Mouse (Mus musculus): ENCODE data around the gene Prcd. TPM values are rescaled to one million over a fixed set of nuclear protein-coding genes. Genes with fewer than 3 reads are reported as not detected.

The Prcd gene
- total and polyA plus RNA-seq, 3 experiments: not detected

DNA sequence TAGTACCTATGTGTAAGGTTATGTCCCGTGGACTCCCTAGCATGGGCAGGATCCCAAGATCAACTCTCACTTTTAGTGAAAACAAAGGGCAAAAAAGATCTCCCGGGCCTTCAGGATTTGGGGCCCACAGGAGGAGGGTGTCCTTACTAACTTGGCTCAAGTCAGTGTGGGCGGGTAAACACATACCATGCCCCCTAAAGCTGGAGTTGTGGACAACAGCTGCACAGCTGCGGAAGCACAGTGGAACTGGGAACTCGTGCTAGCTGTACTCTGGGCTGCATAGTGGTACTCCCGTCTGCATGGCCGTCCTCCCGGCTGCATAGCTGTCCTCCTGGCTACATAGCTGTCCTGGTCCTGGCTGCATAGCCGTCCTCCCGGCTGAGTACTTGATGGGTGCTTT, 4.9 kb downstream of the Prcd start:
- no peak for DNase-seq (ENCODE audit: extremely low read depth)
- Histone ChIP-seq H3K9ac (ENCODE audit: insufficient read depth, low read depth) (no peak overlapping the region), H3K4me2 (ENCODE audit: insufficient read depth, low read depth, poor library complexity, severe bottlenecking) (no peak overlapping the region), H3K4me1 (ENCODE audit: control insufficient read depth in 1 of 2, insufficient read depth in 2 of 2) (peaks cover 12 to 23% of the 10 kb centered on the region in 2 experiments), H3K36me3 (replicated peaks in 1 of 2; ENCODE audit: control insufficient read depth in 1 of 2, insufficient read depth in 1 of 2, low read length in 1 of 2) (no peaks in the 10 kb centered on the region), H3K4me3 (replicated peaks in 1 of 3; ENCODE audit: low read depth in 2 of 3, low read length in 2 of 3, poor library complexity in 1 of 3) (no peak overlapping the region), H3K27ac (ENCODE audit: insufficient read depth, low read depth) (no peak overlapping the region), H3K9me3 (replicated peaks; ENCODE audit: low read length) (no peaks in the 10 kb centered on the region), H3K79me2 (replicated peaks; ENCODE audit: control insufficient read depth, extremely low read depth, insufficient read depth, poor library complexity, severe bottlenecking) (no peaks in the 10 kb centered on the region), H3K27me3 (replicated peaks) (peaks cover 9% of the 10 kb centered on the region)
- in situ Hi-C loops (cut with MboI; ENCODE audit: low pct_ligation_motif_present, low pct_unique_long_range_greater_than_20kb, low sequenced_read_pairs): loop anchor here (25.0 kb wide), 1 partner anchor 529 kb away; the partner anchor contains the start of gene Sept9
- dilution Hi-C loops (cut with MboI; ENCODE audit: extremely low pct_ligation_motif_present, extremely low pct_unique_long_range_greater_than_20kb, low sequenced_read_pairs): no loop called here
- TF ChIP-seq MAX (IDR thresholded peaks at IDR 0.05; ENCODE audit: low read length): no peak

- Histone ChIP-seq H3K79me2 (replicated peaks; ENCODE audit: control insufficient read depth, extremely low read depth, insufficient read depth, poor library complexity, severe bottlenecking) (no peaks in the 10 kb centered on the region), H3K9ac (ENCODE audit: insufficient read depth, low read depth) (no peak overlapping the region), H3K27ac (ENCODE audit: insufficient read depth, low read depth) (no peak overlapping the region), H3K4me2 (ENCODE audit: insufficient read depth, low read depth, poor library complexity, severe bottlenecking) (no peak overlapping the region), H3K27me3 (replicated peaks) (peaks cover 4% of the 10 kb centered on the region), H3K9me3 (replicated peaks; ENCODE audit: low read length) (no peaks in the 10 kb centered on the region), H3K4me3 (replicated peaks in 1 of 3; ENCODE audit: low read depth in 2 of 3, low read length in 2 of 3, poor library complexity in 1 of 3) (no peak overlapping the region), H3K4me1 (ENCODE audit: control insufficient read depth in 1 of 2, insufficient read depth in 2 of 2) (peaks cover 10 to 26% of the 10 kb centered on the region in 2 experiments), H3K36me3 (replicated peaks in 1 of 2; ENCODE audit: control insufficient read depth in 1 of 2, insufficient read depth in 1 of 2, low read length in 1 of 2) (no peaks in the 10 kb centered on the region)
- in situ Hi-C loops (cut with MboI; ENCODE audit: low pct_ligation_motif_present, low pct_unique_long_range_greater_than_20kb, low sequenced_read_pairs) (loop anchor here (25.0 kb wide), 1 partner anchor 528 kb away; the partner anchor contains the start of gene Sept9), dilution Hi-C loops (cut with MboI; ENCODE audit: extremely low pct_ligation_motif_present, extremely low pct_unique_long_range_greater_than_20kb, low sequenced_read_pairs) (no loop called here)
- TF ChIP-seq USF2 (conservative IDR thresholded peaks at IDR 0.05; ENCODE audit: low read depth, low read length): no peak
- no peak for TF ChIP-seq NRF1 (IDR thresholded peaks at IDR 0.05; ENCODE audit: low read depth, low read length)
- TF ChIP-seq ZNF384 (IDR thresholded peaks at IDR 0.05; ENCODE audit: low read depth, low read length): no peak
- TF ChIP-seq PAX5 (IDR thresholded peaks at IDR 0.05; ENCODE audit: low read length): no peak
- no peak for TF ChIP-seq GABPA (IDR thresholded peaks at IDR 0.05; ENCODE audit: insufficient replicate concordance, low read depth, low read length)
- TF ChIP-seq SIN3A (IDR thresholded peaks at IDR 0.05; ENCODE audit: low read length): no peak
- no peak for TF ChIP-seq E2F4 (IDR thresholded peaks at IDR 0.05; ENCODE audit: insufficient replicate concordance, low read depth, low read length)
- TF ChIP-seq EP300 (IDR thresholded peaks at IDR 0.05; ENCODE audit: low read length): no peak
- no peak for TF ChIP-seq CHD2 (IDR thresholded peaks at IDR 0.05; ENCODE audit: low read length)
- TF ChIP-seq USF1 (IDR thresholded peaks at IDR 0.05; ENCODE audit: low read depth, low read length): no peak
- no peak for DNase-seq (ENCODE audit: extremely low read depth)
These were observed 5.8 kb downstream of the Prcd start for GRCm38 (mm10) chr11:116659027-116659621.

GRCm38 (mm10) chr11:116660181-116660580, 6.8 kb downstream of the Prcd start:
- Histone ChIP-seq H3K36me3 (replicated peaks in 1 of 2; ENCODE audit: control insufficient read depth in 1 of 2, insufficient read depth in 1 of 2, low read length in 1 of 2) (no peaks in the 10 kb centered on the region), H3K79me2 (replicated peaks; ENCODE audit: control insufficient read depth, extremely low read depth, insufficient read depth, poor library complexity, severe bottlenecking) (no peaks in the 10 kb centered on the region), H3K4me2 (ENCODE audit: insufficient read depth, low read depth, poor library complexity, severe bottlenecking) (no peak overlapping the region), H3K9me3 (replicated peaks; ENCODE audit: low read length) (no peaks in the 10 kb centered on the region), H3K4me3 (replicated peaks in 1 of 3; ENCODE audit: low read depth in 2 of 3, low read length in 2 of 3, poor library complexity in 1 of 3) (no peak overlapping the region), H3K4me1 (ENCODE audit: control insufficient read depth in 1 of 2, insufficient read depth in 2 of 2) (peaks cover 10 to 26% of the 10 kb centered on the region in 2 experiments), H3K27me3 (replicated peaks) (no peaks in the 10 kb centered on the region), H3K27ac (ENCODE audit: insufficient read depth, low read depth) (no peak overlapping the region), H3K9ac (ENCODE audit: insufficient read depth, low read depth) (no peak overlapping the region)
- in situ Hi-C loops (cut with MboI; ENCODE audit: low pct_ligation_motif_present, low pct_unique_long_range_greater_than_20kb, low sequenced_read_pairs) (loop anchor here (25.0 kb wide), 1 partner anchor 527 kb away; the partner anchor contains the start of gene Sept9), dilution Hi-C loops (cut with MboI; ENCODE audit: extremely low pct_ligation_motif_present, extremely low pct_unique_long_range_greater_than_20kb, low sequenced_read_pairs) (no loop called here)
- no peak for TF ChIP-seq PAX5 (IDR thresholded peaks at IDR 0.05; ENCODE audit: low read length)
- TF ChIP-seq MAZ (IDR thresholded peaks at IDR 0.05; ENCODE audit: low read depth, low read length): no peak
- no peak for TF ChIP-seq ZNF384 (IDR thresholded peaks at IDR 0.05; ENCODE audit: low read depth, low read length)
- no peak for TF ChIP-seq MEF2A (IDR thresholded peaks at IDR 0.05; ENCODE audit: borderline replicate concordance, low read depth, low read length)
- no peak for TF ChIP-seq IRF4 (IDR thresholded peaks at IDR 0.05; ENCODE audit: low read depth, low read length)
- no peak for TF ChIP-seq ZMIZ1 (IDR thresholded peaks at IDR 0.05; ENCODE audit: low read depth, low read length)
- TF ChIP-seq POLR2A (IDR thresholded peaks at IDR 0.05; ENCODE audit: low read depth, low read length): no peak
- no peak for TF ChIP-seq HCFC1 (IDR thresholded peaks at IDR 0.05; ENCODE audit: low read depth, low read length)
- no peak for TF ChIP-seq CTCF (conservative IDR thresholded peaks at IDR 0.05 in 1 of 2, IDR thresholded peaks at IDR 0.05 in 1 of 2; ENCODE audit: low read depth in 2 of 2, low read length in 2 of 2)
- no peak for TF ChIP-seq TCF12 (IDR thresholded peaks at IDR 0.05; ENCODE audit: low read depth, low read length)
- TF ChIP-seq GABPA (IDR thresholded peaks at IDR 0.05; ENCODE audit: insufficient replicate concordance, low read depth, low read length): no peak
- no peak for TF ChIP-seq ZKSCAN1 (IDR thresholded peaks at IDR 0.05; ENCODE audit: borderline replicate concordance, low read depth, low read length)
- TF ChIP-seq ELF1 (IDR thresholded peaks at IDR 0.05; ENCODE audit: low read depth, low read length): no peak
- DNase-seq (ENCODE audit: extremely low read depth): no peak
